Mouse (Mus musculus): Measurements from ENCODE around the gene Tomm40. TPM values are rescaled to one million over a fixed set of nuclear protein-coding genes. Genes with fewer than 3 reads are reported as not detected.
A peak's percentile ranks its signal among the peaks of the same experiment; 100 is the strongest.

Gene Tomm40
- polyA plus RNA-seq, 1 experiment from 2014 or later = 123 TPM

DNA sequence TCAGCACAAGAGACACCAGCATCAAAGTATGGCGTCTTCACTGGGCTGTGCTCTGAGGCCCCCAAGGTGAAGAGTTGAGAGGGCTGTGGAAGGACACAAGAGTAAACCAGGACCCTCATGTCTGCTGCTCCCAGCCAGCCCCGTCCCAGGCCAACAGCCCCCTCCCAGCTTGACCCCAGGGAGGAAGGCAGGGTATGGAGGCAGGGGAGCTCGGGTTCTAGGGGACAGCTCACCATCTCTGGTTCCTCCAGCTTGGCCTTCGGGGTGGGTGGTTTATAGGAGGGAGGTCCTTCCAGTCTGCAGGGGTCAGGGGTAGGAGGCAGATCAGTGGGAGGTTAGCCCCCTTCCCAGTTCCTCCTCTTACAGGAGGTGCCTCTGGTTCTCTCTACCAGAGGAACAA, 4.0 kb upstream of the Tomm40 start:
- no peak for DNase-seq (ENCODE audit: low spot score)
- Histone ChIP-seq H3K27ac (replicated peaks; ENCODE audit: low read depth, low read length) (no peak overlapping the region), H3K9me3 (replicated peaks; ENCODE audit: control insufficient read depth, low read length) (peaks cover 6% of the 10 kb centered on the region; the same call in 1 of the 2 replicates), H3K4me3 (ENCODE audit: low read depth, low read length) (no peak overlapping the region), H3K9ac (replicated peaks; ENCODE audit: low read length) (no peak overlapping the region), H3K27me3 (ENCODE audit: control insufficient read depth, insufficient read depth, low read length) (no peaks in the 10 kb centered on the region), H3K4me2 (ENCODE audit: low read depth, low read length) (no peak overlapping the region), H3K36me3 (replicated peaks; ENCODE audit: control insufficient read depth, insufficient read depth, low read depth, low read length) (peaks cover 4% of the 10 kb centered on the region), H3K4me1 (ENCODE audit: control insufficient read depth, insufficient read depth, low read length) (peaks cover 4% of the 10 kb centered on the region; the same call in 1 of the 2 replicates)
- 95% methylated on average over 4 of the region's 4 CpGs for WGBS
- ATAC-seq (replicated peaks; ENCODE audit: insufficient number of reproducible peaks, low FRiP score, low TSS enrichment, low read depth) = no peak

DNA sequence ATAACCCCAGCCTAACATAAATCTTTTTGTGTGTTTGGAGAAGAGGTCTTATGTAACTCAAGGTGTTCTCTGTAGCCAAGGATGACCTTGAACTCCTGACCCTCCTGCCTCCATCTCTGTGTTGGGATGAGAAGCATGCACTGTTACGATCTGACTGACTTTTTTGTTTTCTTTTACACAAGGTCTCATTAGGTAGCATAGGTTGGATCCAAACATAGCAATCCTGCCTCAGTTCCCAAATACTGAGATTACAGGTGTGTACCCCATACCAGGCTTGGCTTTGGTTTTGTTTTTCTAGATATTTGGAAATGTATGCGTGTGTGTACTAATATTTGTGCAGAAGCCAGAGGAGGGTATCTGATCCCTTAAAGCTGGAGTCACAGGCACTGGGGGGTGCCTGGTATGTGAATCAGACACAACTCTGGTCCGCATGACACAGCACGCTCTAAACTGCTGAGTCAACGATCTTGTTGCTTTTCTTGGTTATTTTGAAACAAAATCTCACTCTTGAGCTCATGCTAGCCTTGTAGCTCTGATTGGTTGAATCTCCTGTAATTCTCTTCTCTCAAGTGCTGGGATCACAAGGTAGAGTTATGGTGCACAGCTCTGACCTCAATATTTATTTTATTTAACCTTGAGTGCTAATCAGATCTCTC, 3.2 kb upstream of the Tomm40 start:
- H3K9ac ChIP-seq (replicated peaks; ENCODE audit: low read length) = no peak overlapping the region
- whole genome bisulfite sequencing = 89% methylated on average over 5 of the region's 5 CpGs
- peaks cover 4% of the 10 kb centered on the region; the same call in 1 of the 2 replicates for H3K4me1 ChIP-seq (ENCODE audit: control insufficient read depth, insufficient read depth, low read length)
- ATAC-seq (replicated peaks; ENCODE audit: insufficient number of reproducible peaks, low FRiP score, low TSS enrichment, low read depth) (no peak), DNase-seq (ENCODE audit: low spot score) (no peak)
- peaks cover 4% of the 10 kb centered on the region for H3K36me3 ChIP-seq (replicated peaks; ENCODE audit: control insufficient read depth, insufficient read depth, low read depth, low read length)
- H3K27ac ChIP-seq (replicated peaks; ENCODE audit: low read depth, low read length) = no peak overlapping the region
- H3K4me2 ChIP-seq (ENCODE audit: low read depth, low read length) = no peak overlapping the region
- no peak overlapping the region for H3K4me3 ChIP-seq (ENCODE audit: low read depth, low read length)
- no peaks in the 10 kb centered on the region for H3K27me3 ChIP-seq (ENCODE audit: control insufficient read depth, insufficient read depth, low read length)
- H3K9me3 ChIP-seq (replicated peaks; ENCODE audit: control insufficient read depth, low read length) = peaks cover 6% of the 10 kb centered on the region; the same call in 1 of the 2 replicates

DNA sequence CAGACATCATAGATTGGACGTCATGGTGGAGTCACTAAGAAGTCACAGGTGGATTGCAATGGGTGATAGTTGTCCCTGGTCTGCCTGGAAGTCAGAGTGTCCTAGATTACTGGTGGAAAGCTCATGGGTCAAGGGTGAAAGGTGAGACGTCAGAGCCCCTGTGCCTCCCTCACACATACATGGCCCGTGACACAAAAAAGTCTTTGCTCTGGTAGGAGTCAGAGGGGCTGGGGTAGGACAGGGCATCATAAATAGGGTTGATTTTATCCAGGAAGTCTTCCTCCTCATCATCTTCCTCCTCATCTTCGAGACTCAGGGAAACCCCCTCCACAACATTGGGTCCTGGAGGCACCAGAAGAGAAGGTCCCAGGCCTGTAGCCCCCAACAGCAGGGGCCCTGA, 2.1 kb upstream of the Tomm40 start:
- Histone ChIP-seq H3K4me3 (ENCODE audit: low read depth, low read length) (no peak overlapping the region), H3K36me3 (replicated peaks; ENCODE audit: control insufficient read depth, insufficient read depth, low read depth, low read length) (peaks cover 4% of the 10 kb centered on the region)
- no peak for ATAC-seq (replicated peaks; ENCODE audit: insufficient number of reproducible peaks, low FRiP score, low TSS enrichment, low read depth)

DNA sequence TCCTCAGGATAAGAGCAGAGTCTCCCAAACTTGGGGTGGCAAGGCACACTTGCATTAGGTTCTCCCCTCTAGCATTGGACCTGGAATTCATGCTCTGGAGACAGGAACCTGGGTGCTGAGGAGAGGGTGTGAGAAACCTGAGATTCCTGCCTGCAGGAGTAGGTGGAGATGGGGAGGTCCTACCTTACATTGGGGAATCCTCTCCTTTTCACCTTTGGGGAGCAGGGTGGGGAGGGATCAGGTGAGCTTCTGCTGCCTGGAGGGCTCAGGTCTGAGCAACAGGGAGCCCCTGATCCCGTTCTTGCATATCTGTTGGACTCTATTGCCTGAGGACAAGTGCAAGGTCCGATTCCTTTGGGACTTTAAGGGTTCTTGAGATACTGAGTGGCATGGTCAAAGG, 1.6 kb upstream of the Tomm40 start:
- no peak overlapping the region; the same call in 1 of the 2 replicates for H3K4me2 ChIP-seq (ENCODE audit: low read depth, low read length)
- peaks cover 4% of the 10 kb centered on the region; the same call in 1 of the 2 replicates for H3K4me1 ChIP-seq (ENCODE audit: control insufficient read depth, insufficient read depth, low read length)
- DNase-seq (ENCODE audit: low spot score) (no peak), ATAC-seq (replicated peaks; ENCODE audit: insufficient number of reproducible peaks, low FRiP score, low TSS enrichment, low read depth) (no peak)
- H3K9ac ChIP-seq (replicated peaks; ENCODE audit: low read length) = 0 out of 2 replicates have a peak overlapping the region, but pooled peaks have one; percentile 15
- no peak overlapping the region for H3K4me3 ChIP-seq (ENCODE audit: low read depth, low read length)
- WGBS = 83% methylated on average over 2 of the region's 2 CpGs
- no peaks in the 10 kb centered on the region for H3K27me3 ChIP-seq (ENCODE audit: control insufficient read depth, insufficient read depth, low read length)
- peaks cover 4% of the 10 kb centered on the region for H3K36me3 ChIP-seq (replicated peaks; ENCODE audit: control insufficient read depth, insufficient read depth, low read depth, low read length)
- H3K9me3 ChIP-seq (replicated peaks; ENCODE audit: control insufficient read depth, low read length) = peaks cover 6% of the 10 kb centered on the region; the same call in 1 of the 2 replicates
- H3K27ac ChIP-seq (replicated peaks; ENCODE audit: low read depth, low read length) = no peak overlapping the region; the same call in 1 of the 2 replicates

More for the DNA sequence above, 2.1 kb upstream of the Tomm40 start:
- Histone ChIP-seq H3K4me1 (ENCODE audit: control insufficient read depth, insufficient read depth, low read length) (peaks cover 4% of the 10 kb centered on the region; the same call in 1 of the 2 replicates), H3K9me3 (replicated peaks; ENCODE audit: control insufficient read depth, low read length) (peaks cover 6% of the 10 kb centered on the region; the same call in 1 of the 2 replicates), H3K4me2 (ENCODE audit: low read depth, low read length) (no peak overlapping the region), H3K27me3 (ENCODE audit: control insufficient read depth, insufficient read depth, low read length) (no peaks in the 10 kb centered on the region), H3K9ac (replicated peaks; ENCODE audit: low read length) (no peak overlapping the region), H3K27ac (replicated peaks; ENCODE audit: low read depth, low read length) (no peak overlapping the region)
- WGBS = 87% methylated on average over 4 of the region's 4 CpGs
- no peak for DNase-seq (ENCODE audit: low spot score)

DNA sequence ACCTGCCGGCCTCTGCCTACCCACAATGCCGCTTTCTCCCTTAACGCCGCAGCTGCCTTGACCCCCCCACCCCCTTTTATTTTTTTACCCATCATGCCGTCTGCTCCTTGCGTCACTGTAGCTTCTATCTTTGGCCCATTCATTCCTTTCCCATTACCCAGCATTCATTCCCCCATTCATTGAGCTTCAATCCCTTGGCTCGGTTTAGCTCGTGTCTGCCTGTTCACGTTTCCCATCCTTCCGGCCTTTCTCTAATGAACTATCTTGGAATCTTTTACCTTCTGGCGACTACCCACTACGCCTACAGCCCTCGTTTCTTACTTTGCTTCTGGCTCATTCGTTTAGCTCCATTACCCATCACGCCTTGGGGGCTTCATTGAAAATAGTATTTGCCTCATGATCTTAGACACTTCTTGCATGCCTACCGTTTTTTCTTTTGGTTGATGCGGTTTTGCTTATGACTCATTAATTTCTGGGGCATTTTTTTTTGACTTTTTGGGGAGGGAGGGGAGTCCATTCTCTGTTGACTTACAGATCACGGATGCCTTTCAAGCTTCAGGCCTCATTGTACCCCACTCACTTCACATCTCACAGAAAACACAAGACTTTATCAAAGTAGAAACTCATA, 931 bp upstream of the Tomm40 start:
- no peak for DNase-seq (ENCODE audit: low spot score)
- H3K4me1 ChIP-seq (ENCODE audit: control insufficient read depth, insufficient read depth, low read length) = peaks cover 4% of the 10 kb centered on the region; the same call in 1 of the 2 replicates
- H3K4me3 ChIP-seq (ENCODE audit: low read depth, low read length) = peak overlapping the region; percentile 33
- 6% methylated on average over 18 of the region's 18 CpGs for WGBS
- H3K27me3 ChIP-seq (ENCODE audit: control insufficient read depth, insufficient read depth, low read length) = no peaks in the 10 kb centered on the region
- peak overlapping the region; percentile 64 for H3K4me2 ChIP-seq (ENCODE audit: low read depth, low read length)
- peaks cover 4% of the 10 kb centered on the region; the same call in 1 of the 2 replicates for H3K9me3 ChIP-seq (replicated peaks; ENCODE audit: control insufficient read depth, low read length)
- H3K27ac ChIP-seq (replicated peaks; ENCODE audit: low read depth, low read length) = peak overlapping the region; percentile 42
- peak overlapping the region; percentile 15; the same call in 1 of the 2 replicates for H3K9ac ChIP-seq (replicated peaks; ENCODE audit: low read length)
- ATAC-seq (replicated peaks; ENCODE audit: insufficient number of reproducible peaks, low FRiP score, low TSS enrichment, low read depth) = no peak
- peaks cover 4% of the 10 kb centered on the region for H3K36me3 ChIP-seq (replicated peaks; ENCODE audit: control insufficient read depth, insufficient read depth, low read depth, low read length)

DNA sequence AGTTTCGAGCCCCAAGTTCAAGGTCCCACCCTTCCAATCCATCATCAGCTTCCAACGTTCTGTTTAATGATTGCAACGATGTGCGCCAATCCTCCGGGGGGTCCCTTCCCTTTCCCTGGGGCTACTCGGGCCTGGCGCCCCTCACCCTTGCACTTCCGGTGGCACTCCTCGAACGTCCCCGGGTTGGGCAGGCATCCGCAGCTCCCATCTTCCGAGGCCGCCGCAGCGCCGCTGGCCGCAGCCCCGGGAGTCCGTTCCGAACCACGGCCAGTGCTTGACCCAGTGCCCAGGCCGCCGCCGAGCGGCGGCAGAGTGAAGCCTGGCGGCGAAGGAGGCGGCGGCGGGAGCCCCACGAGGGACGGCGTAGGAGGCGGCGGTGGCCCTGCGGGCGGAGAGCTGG, 402 bp downstream of the Tomm40 start:
- no peak for DNase-seq (ENCODE audit: low spot score)
- WGBS = under 1% methylated on average over 39 of the region's 39 CpGs
- no peaks in the 10 kb centered on the region for H3K27me3 ChIP-seq (ENCODE audit: control insufficient read depth, insufficient read depth, low read length)
- H3K4me2 ChIP-seq (ENCODE audit: low read depth, low read length) = peak overlapping the region; percentile 85
- H3K9me3 ChIP-seq (replicated peaks; ENCODE audit: control insufficient read depth, low read length) = no peaks in the 10 kb centered on the region
- H3K27ac ChIP-seq (replicated peaks; ENCODE audit: low read depth, low read length) = peak overlapping the region; percentile 52; the same call in 1 of the 2 replicates
- peaks cover 4% of the 10 kb centered on the region; the same call in 1 of the 2 replicates for H3K4me1 ChIP-seq (ENCODE audit: control insufficient read depth, insufficient read depth, low read length)
- no peak for ATAC-seq (replicated peaks; ENCODE audit: insufficient number of reproducible peaks, low FRiP score, low TSS enrichment, low read depth)
- H3K4me3 ChIP-seq (ENCODE audit: low read depth, low read length) = peak overlapping the region; percentile 99
- peak overlapping the region; percentile 88 for H3K9ac ChIP-seq (replicated peaks; ENCODE audit: low read length)
- no peaks in the 10 kb centered on the region; the same call in none of the 2 replicates for H3K36me3 ChIP-seq (replicated peaks; ENCODE audit: control insufficient read depth, insufficient read depth, low read depth, low read length)

DNA sequence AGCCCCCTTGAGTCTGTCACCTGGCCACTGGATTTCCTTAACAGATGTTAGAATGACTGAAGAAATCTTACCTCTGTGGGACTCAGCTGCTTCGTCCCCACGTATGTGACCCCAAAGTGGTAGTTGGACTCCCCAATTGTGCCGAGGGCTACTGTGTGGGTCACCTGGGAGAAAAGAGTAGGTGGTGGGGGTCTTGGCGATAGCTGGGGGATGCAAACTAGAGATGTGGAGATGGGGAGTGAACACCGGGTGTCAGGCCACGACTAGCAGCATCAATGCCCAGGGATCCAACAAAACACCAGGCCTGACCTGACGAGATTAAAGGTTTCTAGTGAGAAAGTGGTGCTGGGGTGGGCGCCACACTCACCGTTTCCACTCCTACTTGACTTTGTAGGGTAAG, 1.6 kb downstream of the Tomm40 start:
- 82% methylated on average over 9 of the region's 9 CpGs for WGBS
- DNase-seq (ENCODE audit: low spot score) (no peak), ATAC-seq (replicated peaks; ENCODE audit: insufficient number of reproducible peaks, low FRiP score, low TSS enrichment, low read depth) (no peak)
- no peak overlapping the region for H3K4me3 ChIP-seq (ENCODE audit: low read depth, low read length)
- H3K36me3 ChIP-seq (replicated peaks; ENCODE audit: control insufficient read depth, insufficient read depth, low read depth, low read length) = peaks cover 3% of the 10 kb centered on the region
- H3K9ac ChIP-seq (replicated peaks; ENCODE audit: low read length) = no peak overlapping the region
- no peaks in the 10 kb centered on the region for H3K9me3 ChIP-seq (replicated peaks; ENCODE audit: control insufficient read depth, low read length)
- no peak overlapping the region for H3K4me2 ChIP-seq (ENCODE audit: low read depth, low read length)
- no peak overlapping the region for H3K27ac ChIP-seq (replicated peaks; ENCODE audit: low read depth, low read length)
- H3K27me3 ChIP-seq (ENCODE audit: control insufficient read depth, insufficient read depth, low read length) = no peaks in the 10 kb centered on the region
- peaks cover 4% of the 10 kb centered on the region; the same call in 1 of the 2 replicates for H3K4me1 ChIP-seq (ENCODE audit: control insufficient read depth, insufficient read depth, low read length)

DNA sequence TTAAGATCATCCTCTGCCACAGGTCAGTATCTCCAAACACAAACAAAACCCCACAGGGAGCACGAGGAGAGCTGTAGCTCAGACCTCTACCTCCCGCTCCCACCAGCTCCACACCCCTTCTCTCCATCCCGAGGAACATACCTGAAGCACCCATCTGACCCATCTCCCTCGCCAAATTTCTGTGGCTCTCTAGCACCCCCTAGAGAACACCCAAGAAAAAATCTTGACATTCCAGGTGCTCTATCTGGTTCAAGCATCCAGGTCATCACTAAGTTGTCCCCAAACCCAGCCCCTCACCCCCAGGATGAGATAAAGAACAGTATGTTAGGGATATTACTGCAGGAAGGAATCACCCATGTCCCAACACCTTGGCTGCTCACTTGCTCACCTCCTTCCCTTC, 2.0 kb downstream of the Tomm40 start:
- Histone ChIP-seq H3K4me2 (ENCODE audit: low read depth, low read length) (no peak overlapping the region), H3K9me3 (replicated peaks; ENCODE audit: control insufficient read depth, low read length) (no peaks in the 10 kb centered on the region), H3K27ac (replicated peaks; ENCODE audit: low read depth, low read length) (no peak overlapping the region), H3K9ac (replicated peaks; ENCODE audit: low read length) (no peak overlapping the region), H3K27me3 (ENCODE audit: control insufficient read depth, insufficient read depth, low read length) (no peaks in the 10 kb centered on the region), H3K4me1 (ENCODE audit: control insufficient read depth, insufficient read depth, low read length) (peaks cover 4% of the 10 kb centered on the region; the same call in 1 of the 2 replicates), H3K36me3 (replicated peaks; ENCODE audit: control insufficient read depth, insufficient read depth, low read depth, low read length) (peaks cover 3% of the 10 kb centered on the region), H3K4me3 (ENCODE audit: low read depth, low read length) (no peak overlapping the region)
- DNase-seq (ENCODE audit: low spot score) (peak; percentile 48), ATAC-seq (replicated peaks; ENCODE audit: insufficient number of reproducible peaks, low FRiP score, low TSS enrichment, low read depth) (no peak)
- WGBS = 57% methylated on average over 4 of the region's 4 CpGs

Data from embryonic facial prominence, embryonic 11.5 days (tissue).